Mouse (Mus musculus) lung, adult 2 months (tissue): Measurements from ENCODE around the gene Dbt. TPM values are rescaled to one million over a fixed set of nuclear protein-coding genes. Genes with fewer than 3 reads are reported as not detected.
"Not testable (repeated sequence)": the region's sequence is repeated elsewhere in the genome, so short reads cannot be mapped to it uniquely, and the experiment has no call there.

ENCODE experiments used
- DNase-seq: peaks from one replicate; pipeline ENCODE4 v3.0.0; 2022
- H3K4me1 ChIP-seq: fragments of 200-500 bp; 2 replicates; pipeline ENCODE4 v1.6.1; 2011; ENCODE audit warnings: low read length; ENCODE audit not compliant: control insufficient read depth, insufficient read depth
- H3K4me3 ChIP-seq: fragments of 200-500 bp; replicated peaks from 2 replicates; pipeline ENCODE3; 2011; ENCODE audit warnings: low read depth, mild to moderate bottlenecking, control low read depth, low read length; ENCODE audit errors: extremely low read depth
- CTCF ChIP-seq: fragments of 200-500 bp; IDR thresholded peaks from 2 replicates; pipeline ENCODE4 v1.5.1; 2011; ENCODE audit warnings: mild to moderate bottlenecking, low read length, control low read depth; ENCODE audit not compliant: insufficient read depth
- POLR2A ChIP-seq: fragments of 200-500 bp; IDR thresholded peaks from 2 replicates; pipeline ENCODE4 v1.6.1; 2011; ENCODE audit warnings: low read depth, mild to moderate bottlenecking, control low read depth, low read length, borderline replicate concordance; ENCODE audit errors: extremely low read depth
- WGBS: fragments of 180-500 bp; shearing (Covaris S2); methylation state at CpG from one replicate; pipeline ENCODE4 v1.1.7; 2018; 5-methylcytosine and 5-hydroxymethylcytosine counted together
- polyA plus RNA-seq: library from polyadenylated mRNA; depleted of rRNA; stranded (reverse); fragments of >200 nt; gene quantifications from 2 replicates; pipeline ENCODE4 v1.2.3, GENCODE M21; 2012

Dbt gene
- polyA plus RNA-seq, 1 experiment = 6.9 TPM

GRCm38 (mm10) chr3:116536428-116537199 is 23.7 kb downstream of the Dbt start:
- DNase-seq = no peak
- TF ChIP-seq POLR2A = no peak
- TF ChIP-seq CTCF = no peak
- 53% methylated on average over 16 of the region's 16 CpGs for WGBS

DNA sequence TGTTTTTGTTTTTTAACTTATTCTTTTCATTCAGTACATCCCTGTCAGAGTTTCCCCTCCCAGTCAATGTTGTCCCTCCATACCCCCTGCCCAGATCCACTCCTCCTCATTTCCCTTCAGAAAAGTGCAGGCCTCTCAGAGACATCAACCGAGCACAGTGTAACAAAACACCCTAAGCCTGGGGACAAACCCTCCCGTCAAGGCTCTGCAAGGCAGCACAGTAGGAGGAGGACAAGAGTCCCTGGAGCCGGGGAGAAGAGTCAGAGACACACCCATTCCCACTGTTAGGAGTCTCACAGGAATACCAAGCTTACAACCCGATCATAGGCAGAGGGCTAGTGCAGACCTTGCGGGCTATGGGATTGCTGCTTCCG is 24.3 kb downstream of the Dbt start:
- TF ChIP-seq POLR2A = no peak
- TF ChIP-seq CTCF = no peak
- no peak overlapping the region for H3K4me3 ChIP-seq
- WGBS = 69% methylated on average over 6 of the region's 6 CpGs
- DNase-seq = no peak
- no peaks in the 10 kb centered on the region for H3K4me1 ChIP-seq

More at GRCm38 (mm10) chr3:116536428-116537199, 23.7 kb downstream of the Dbt start:
- no peak overlapping the region for H3K4me3 ChIP-seq
- no peaks in the 10 kb centered on the region for H3K4me1 ChIP-seq

DNA sequence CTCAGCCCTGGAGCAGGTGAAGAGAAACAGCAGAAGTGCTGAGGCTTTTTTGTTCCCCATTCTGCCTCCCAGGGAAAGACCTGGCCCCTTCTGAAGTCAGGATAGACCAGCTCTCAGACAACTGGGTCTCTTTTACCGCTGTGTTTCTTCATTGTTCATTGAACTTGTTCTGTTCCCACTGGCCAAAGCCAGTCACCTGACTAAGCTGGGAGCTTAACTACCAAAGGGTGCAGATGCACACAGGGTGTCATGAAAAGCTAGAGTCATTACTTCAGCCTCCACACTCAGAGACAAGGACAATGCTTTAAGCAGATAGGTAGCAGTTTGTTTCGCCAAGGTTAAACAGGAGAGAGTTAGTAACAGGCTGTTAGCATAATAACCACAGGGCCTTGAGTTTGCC is 29.2 kb downstream of the Dbt start:
- TF ChIP-seq POLR2A (no peak), CTCF (no peak)
- DNase-seq = no peak
- Histone ChIP-seq H3K4me1 (no peaks in the 10 kb centered on the region; the same call in 1 of the 2 replicates), H3K4me3 (no peak overlapping the region)
- WGBS = 77% methylated on average over 2 of the region's 2 CpGs

DNA sequence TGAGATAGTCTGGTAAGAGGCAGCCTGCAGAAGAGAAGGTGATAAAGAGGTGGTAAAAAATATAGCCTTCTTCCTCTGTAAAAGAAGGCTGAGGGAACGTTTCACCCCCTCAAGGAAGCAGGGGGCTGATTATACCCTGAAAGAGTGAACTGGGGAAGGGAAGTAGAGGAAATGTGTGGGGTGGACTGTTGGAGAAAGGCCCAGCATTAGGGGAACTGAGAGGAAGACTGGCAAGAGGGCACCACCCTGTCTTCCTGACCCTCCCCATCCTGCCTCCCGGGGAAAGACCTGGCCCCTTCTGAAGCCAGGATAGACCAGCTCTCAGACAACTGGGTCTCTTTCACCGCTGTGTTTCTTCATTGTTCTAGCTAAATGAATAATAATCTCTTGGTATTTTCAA is 29.7 kb downstream of the Dbt start:
- DNase-seq = no peak
- no peaks in the 10 kb centered on the region; the same call in 1 of the 2 replicates for H3K4me1 ChIP-seq
- H3K4me3 ChIP-seq = no peak overlapping the region
- 44% methylated on average over 3 of the region's 3 CpGs for WGBS
- no peak for TF ChIP-seq POLR2A
- TF ChIP-seq CTCF = no peak

DNA sequence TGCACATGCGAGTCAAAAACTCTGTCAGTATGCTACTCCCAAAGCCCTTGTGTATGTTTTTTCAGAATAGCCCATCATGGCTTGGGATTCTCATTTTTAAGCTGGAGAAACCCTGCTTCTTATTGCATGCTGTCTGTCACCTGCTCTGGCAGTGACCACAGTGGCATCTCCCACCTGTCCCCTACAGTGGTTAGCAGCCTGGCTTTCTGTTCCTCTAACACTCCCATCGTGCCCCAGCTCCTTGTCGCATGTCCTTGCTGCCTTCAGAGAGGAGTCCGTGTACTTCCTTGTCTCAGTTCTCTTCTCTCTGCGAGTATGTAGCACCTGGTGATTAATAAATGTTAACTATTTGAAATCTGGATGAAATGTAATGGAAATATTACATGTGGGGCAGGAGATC is 34.6 kb downstream of the Dbt start:
- Histone ChIP-seq H3K4me3 (no peak overlapping the region), H3K4me1 (no peaks in the 10 kb centered on the region; the same call in 1 of the 2 replicates)
- 79% methylated on average over 5 of the region's 5 CpGs for WGBS
- no peak for TF ChIP-seq CTCF
- no peak for TF ChIP-seq POLR2A
- DNase-seq = no peak

DNA sequence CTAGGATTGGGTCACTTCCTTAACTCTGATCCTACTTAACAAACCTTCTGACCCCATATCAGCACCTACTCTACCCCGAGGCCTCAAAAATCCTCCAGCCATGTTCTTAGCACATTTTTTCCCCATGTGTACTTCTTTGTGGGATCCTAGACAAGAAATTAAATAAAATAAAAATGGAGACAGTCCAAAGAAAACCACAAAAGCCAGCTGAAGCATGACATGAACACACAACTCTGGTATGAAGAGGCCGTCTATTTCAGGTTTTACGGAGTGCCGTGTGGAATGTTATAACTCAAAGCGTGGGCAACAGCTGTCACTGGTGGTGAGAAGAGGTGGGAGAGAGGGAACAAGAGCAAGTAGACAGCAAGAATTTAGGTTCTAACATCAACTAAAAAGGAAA is 38.5 kb downstream of the Dbt start:
- 85% methylated on average over 5 of the region's 5 CpGs for WGBS
- H3K4me1 ChIP-seq = no peaks in the 10 kb centered on the region
- no peak for TF ChIP-seq CTCF
- TF ChIP-seq POLR2A = no peak
- H3K4me3 ChIP-seq = no peak overlapping the region
- DNase-seq = no peak

DNA sequence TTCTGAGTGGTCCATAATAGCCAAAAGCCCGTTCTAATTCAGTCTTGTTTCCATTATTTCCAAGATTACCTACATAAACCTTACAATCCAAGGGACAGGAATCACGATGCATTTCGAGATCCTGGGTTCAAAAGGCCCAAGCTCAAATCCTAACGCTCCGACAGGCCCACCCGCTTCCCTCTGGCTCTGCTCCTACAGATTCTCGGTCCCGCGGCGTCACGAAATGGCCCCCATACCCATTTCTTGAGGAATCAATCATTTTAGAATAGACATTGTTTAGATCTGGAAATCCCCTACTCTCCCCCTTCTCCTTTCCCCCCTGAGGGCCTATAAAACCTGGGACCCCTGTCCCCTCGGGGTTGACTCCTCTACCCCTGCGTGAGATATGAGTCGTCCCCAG is 48.4 kb downstream of the Dbt start:
- WGBS = 95% methylated on average over 14 of the region's 14 CpGs
- not testable (repeated sequence) for H3K4me1 ChIP-seq, H3K4me3 ChIP-seq, DNase-seq

DNA sequence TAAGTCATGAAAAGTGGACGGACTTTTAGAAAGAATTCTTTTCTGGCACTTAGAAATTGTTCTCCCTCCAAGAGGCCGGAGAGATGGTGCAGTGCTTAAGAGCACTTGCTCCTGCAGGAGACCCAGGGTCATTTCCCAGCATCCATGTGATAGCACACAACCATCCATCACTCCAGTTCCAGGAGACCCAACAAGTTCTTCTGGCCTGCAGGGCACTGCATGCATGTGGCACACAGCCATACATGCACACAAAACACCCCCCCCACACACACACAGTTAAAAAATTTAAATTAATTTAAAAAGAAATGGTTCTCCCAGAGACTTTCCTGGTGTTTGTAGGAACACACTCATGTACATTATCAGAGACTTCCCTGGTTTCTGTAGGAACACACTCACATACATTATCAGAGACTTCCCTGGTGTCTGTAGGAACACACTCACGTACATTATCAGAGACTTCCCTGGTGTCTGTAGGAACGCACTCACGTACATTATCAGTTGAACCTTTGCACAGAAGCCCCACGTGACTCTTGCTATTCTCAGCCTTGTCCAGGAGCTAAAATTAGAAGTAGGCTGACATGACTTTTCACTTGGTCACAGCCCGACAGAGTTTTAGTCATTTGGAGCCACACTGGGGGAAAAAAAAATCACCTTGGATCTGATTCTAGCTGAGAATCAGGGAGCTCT is 49.7 kb downstream of the Dbt start, which contains the start of gene Lrrc39:
Gene Lrrc39 (plus strand): TSS at position 566 of the 687 bp plus-strand sequence.
- TF ChIP-seq POLR2A (no peak), CTCF (no peak)
- Histone ChIP-seq H3K4me1 (no peaks in the 10 kb centered on the region; the same call in 1 of the 2 replicates), H3K4me3 (no peak within 1 kb of the TSS)
- no peak for DNase-seq
- 40% methylated on average over 7 of the region's 7 CpGs for WGBS

DNA sequence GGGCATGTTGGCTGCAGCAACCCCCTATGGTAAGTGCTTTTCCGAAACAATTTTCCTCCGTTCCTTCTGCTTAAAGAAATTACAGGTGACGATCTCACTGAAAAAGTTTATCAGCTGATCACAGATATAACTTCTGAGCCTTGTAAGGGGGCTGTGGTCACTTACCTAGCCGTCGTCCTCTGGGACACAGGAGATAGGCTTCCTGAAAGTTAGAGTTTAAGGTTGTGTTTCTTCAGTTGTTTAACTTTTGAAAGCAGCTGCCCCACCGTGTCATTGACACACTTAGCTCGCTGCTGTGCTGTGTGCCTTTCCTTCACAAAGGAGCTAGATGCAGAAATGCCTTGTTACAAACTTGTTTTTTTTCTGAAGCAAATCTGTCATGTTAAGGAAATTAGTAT is 50.2 kb downstream of the Dbt start:
- H3K4me1 ChIP-seq = no peaks in the 10 kb centered on the region; the same call in 1 of the 2 replicates
- DNase-seq = no peak
- TF ChIP-seq POLR2A (no peak), CTCF (no peak)
- WGBS = 41% methylated on average over 7 of the region's 7 CpGs
- H3K4me3 ChIP-seq = no peak overlapping the region

DNA sequence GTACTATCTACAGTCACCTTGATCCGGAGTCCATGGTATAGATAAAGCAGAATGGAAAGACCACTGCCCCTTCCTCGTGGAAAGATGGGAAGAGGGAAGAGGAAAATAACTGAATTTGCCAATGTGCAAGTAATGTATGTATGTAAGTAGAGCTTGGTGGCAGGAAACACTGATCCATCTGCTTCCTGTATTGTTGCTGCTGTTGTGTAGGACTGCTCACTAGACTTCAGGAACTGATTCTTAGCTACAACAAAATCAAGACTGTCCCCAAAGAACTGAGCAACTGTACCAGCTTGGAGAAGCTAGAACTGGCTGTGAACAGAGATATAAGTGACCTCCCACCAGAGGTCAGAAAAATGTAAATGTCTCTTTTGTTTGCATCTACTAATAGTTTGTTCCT is 57.8 kb downstream of the Dbt start:
- no peak overlapping the region for H3K4me3 ChIP-seq
- DNase-seq = no peak
- WGBS = 43% methylated on average over 2 of the region's 2 CpGs
- H3K4me1 ChIP-seq = no peaks in the 10 kb centered on the region
- no peak for TF ChIP-seq CTCF
- TF ChIP-seq POLR2A = no peak
